Mouse (Mus musculus) gastrocnemius, adult 8-10 months (tissue): ENCODE measurements around the gene Mrc1. TPM values are rescaled to one million over a fixed set of nuclear protein-coding genes. Genes with fewer than 3 reads are reported as not detected.
A peak's percentile ranks its signal among the peaks of the same experiment; 100 is the strongest.

ENCODE experiments used
- DNase-seq, 2 experiments: peaks; one replicate each; pipeline ENCODE4 v3.0.0; 2022; ENCODE audit warnings: low spot score in 2 of 2
- microRNA-seq: library from miRNA; unstranded; fragments of <30 nt; microRNA quantifications from one replicate; pipeline ENCODE4 v1.2.0, GENCODE M21; 2022
- total RNA-seq, 4 experiments: library from RNA; stranded (reverse); gene quantifications; 2 replicates each; pipeline ENCODE4 v1.2.4; 2022

Mrc1 gene
- total RNA-seq, 4 experiments from 2014 or later = 2.8 to 7.1 (median 4.1) TPM

DNA sequence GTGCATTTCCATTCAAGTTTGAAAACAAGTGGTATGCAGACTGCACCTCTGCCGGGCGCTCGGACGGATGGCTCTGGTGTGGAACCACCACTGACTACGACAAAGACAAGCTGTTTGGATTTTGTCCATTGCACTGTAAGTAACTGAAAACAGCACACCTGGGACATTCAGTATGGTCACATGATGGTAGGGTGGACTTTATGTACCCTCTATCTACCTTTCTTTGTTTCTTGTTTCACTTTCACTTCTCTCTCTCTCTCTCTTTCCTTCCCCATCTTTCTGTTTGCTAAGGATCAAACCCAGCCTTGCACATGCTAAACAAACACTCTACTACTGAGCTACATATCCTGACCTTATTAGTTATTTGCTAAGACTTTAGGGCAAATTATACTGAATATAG is 15.0 kb downstream of the Mrc1 start:
- DNase-seq = no peak

DNA sequence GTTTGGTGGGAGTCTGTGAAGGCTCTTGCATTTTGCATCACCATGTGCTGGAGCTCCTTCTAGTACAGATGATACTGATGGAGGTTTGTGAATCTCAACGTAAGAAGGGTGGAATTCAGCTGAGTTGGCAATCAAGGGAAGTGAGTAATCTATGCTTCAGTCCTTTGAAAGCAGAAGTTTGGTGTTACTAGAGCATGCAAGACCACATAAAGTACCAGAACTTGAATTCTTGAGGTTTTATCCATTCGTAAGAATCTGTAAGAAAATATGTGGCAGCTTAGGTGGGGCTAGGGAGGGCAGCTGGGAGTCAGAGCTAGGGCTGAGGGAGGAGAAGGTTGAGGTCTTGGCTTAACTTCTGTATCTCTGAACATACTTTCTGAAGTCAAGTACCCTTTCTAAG is 15.5 kb downstream of the Mrc1 start:
- DNase-seq = no peak

DNA sequence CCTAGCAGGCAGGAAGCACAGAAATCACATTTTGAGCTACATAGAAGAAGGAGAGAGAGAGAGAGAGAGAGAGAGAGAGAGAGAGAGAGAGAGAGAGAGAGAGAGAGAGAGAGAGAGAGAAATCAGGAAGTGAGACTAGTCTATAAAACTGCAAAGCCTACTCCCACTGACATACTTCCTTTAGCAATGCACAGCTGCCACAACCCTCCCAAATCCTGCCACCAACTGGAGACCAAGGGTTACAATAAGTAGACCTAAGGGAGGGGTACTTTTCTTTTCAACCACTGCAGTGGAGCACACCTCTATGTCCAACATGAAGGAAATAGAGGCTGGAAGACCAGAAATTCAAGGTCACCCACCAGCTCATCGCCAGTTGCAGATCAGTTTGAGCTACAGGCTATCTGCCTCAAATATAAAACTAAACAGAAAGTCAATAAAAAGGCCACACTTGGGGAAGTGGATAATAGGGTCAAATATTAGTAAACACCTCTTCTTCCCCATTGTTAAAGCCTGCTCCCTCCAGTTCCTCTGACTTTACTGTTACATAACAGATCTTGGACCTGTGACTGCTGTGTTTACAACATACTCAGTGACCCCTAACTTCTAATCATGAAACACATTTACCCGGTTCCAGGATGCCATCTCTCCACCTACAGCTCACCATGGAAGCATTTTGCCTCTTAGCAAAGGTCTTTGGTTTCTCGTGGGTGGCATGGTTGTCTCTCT is 20.8 kb downstream of the Mrc1 start:
- no peak for DNase-seq

DNA sequence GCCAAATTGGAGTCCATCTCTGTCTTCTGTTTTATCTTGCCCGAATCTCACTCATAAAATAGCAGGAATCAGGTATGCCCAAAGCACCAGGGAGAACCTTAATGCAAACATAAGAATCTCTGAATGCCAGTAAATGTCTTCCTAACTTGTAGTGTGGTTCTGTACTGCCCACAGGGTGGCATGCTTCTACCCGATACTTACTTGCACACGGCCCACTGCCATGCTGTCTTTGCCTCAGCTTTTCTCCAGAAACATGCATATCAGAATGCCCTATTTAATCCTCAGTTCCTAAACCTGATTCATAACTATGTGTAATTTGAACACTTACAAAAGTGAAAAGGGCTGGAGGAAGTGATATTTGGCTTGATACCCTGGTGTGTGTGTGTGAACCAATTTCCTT is 22.7 kb downstream of the Mrc1 start:
- no peak for DNase-seq

DNA sequence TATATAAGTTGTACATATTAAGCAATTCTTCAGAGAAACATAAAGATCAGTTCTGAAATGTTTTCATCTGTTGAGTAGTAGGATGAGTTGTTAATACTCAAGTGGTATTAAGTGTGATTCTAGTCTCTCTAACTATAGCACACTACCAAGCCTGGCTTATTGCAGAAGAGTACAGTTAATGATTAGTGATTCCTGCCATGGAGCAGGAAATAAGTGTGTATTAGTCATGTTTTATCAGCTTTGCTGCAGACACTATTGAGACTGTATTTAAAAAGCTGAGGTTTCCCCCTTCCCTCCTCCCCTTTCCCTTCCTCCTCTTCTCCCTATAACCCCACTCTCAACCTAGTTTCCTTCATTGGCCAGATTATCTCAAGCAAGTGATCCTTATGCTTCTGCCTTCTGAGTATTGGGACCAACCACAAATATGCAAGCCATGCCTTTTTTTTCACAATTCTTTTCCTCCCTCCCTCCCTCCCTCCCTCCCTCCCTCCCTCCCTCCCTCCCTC is 29.2 kb downstream of the Mrc1 start:
- DNase-seq = no peak

DNA sequence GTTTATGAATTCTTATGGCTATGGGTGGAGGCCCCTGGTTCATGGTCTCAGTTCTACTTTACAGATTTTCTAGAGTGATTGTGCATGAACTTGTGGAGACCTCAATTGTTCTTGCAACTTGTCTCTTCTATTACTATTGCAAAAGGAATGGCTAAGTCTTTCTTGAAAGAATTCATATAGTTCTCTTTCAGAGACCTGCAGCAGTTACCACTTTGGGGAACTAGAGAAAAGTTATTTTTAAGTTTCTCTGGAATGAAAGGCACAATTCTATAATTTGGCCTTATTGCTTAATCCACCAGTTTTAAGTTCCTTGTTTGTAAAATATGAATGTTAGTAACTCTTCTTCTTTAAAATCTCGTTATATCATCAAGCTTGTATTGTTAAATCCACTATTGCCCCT is 32.9 kb downstream of the Mrc1 start:
- no peak for DNase-seq

DNA sequence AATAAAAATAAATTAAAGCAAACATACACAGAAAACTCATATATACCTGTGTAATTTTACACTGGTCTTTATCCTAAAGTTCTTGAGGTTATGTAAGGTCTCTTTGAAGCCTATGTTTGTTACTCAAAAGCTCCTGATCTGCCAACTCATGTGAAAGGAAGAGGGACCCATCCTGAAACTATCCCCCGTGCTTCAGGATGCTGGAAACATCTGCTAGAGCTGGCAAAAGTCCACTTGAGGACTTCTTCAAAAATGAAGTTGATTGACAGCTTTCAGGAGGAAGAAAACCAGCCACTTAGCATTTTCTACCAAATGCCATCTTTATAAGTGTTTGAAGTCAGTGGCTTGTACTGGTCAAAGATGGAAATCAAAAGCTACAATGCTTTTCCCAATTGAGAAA is 40.0 kb downstream of the Mrc1 start:
- DNase-seq = no peak

DNA sequence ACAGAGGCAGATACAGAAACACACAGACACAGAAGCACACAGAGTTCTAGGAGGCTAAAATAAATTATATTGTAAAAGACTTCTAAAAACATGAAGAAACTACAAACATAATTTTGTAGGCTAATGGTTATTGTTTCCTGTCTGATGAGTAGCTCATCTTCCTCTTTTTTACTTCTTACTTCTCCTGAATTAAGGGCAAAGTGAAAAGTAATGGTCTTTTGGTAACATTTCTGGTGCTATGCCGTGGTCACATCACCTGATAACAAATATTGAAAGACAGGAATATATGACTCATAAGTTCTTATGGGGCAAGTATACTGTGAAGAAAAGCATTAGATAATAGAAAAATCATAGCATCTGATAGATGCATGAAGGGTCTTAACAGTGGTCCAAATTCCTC is 42.9 kb downstream of the Mrc1 start:
- no peak for DNase-seq

DNA sequence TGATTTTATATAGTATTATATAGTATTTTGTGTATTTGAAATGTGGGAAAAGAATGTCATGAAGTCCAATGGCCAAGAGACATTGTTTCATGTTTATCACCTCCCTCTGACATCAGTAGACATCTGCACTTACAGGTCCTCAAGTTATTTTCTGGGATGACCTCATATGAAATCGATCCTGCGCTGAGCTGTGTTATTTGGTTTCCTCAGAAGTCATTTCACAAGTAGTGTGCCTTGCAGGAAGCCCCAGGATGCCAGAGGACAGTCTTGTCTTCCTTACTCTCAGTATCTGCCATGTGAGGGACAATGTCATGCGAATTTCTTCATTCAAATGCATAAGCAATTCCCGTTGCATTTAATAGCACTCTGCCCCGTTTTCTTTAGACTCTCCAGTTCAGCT is 46.6 kb downstream of the Mrc1 start:
- peak; percentile 18 to 28 for DNase-seq

DNA sequence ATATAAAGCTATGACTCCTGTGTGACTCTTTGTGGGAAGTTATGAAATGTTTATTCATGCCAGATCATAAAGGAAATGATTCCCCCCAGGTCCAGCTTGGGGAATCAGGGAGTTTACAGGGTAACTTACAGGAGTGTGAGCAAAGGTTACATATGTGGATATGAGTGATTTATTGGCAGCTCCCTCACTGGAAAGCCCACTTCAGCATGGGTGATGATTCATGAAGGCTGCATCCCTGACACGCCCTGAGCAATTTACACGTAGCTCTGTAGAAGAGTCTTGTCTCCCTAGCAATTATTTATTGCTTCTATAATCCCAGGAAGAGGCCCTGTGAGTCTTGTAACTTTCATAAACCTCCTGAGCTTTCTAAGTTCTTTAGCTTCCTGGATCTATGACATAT is 50.1 kb downstream of the Mrc1 start:
- no peak for DNase-seq

DNA sequence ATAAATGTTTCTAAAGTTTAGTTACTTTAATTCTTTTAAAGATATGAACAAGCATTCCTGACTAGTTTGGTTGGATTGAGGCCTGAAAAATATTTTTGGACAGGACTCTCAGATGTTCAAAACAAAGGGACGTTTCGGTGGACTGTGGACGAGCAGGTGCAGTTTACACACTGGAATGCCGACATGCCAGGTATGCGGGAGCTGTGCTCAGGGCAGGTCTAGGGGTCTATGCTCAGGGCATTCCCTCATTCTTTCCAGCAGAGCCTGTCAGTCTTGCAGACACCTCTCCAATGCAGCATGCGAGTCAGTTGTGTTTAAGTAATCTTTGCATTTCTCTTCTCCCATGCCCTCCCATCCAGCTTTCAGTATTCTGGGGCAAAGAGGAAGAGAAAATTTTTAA is 50.6 kb downstream of the Mrc1 start:
- DNase-seq = no peak

DNA sequence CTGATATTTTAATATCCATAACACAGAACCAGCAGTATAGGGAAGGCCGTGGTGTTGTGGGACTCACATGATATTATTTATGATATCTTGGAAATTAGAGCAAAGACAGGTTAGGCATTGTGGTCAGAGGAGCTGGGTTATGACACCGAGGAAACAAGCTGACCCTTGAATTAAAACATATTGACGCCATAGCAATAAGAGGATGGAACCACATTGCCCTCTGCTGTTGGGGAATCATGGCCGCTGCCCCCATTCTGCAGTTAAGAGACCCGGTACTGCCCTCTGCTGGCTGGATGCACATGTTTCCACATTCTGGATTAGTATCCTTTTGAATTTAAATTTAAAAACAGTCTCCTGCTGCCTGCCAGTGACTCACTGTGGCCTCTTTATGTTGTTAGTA is 66.1 kb downstream of the Mrc1 start:
- DNase-seq = peak; percentile 84 to 86

DNA sequence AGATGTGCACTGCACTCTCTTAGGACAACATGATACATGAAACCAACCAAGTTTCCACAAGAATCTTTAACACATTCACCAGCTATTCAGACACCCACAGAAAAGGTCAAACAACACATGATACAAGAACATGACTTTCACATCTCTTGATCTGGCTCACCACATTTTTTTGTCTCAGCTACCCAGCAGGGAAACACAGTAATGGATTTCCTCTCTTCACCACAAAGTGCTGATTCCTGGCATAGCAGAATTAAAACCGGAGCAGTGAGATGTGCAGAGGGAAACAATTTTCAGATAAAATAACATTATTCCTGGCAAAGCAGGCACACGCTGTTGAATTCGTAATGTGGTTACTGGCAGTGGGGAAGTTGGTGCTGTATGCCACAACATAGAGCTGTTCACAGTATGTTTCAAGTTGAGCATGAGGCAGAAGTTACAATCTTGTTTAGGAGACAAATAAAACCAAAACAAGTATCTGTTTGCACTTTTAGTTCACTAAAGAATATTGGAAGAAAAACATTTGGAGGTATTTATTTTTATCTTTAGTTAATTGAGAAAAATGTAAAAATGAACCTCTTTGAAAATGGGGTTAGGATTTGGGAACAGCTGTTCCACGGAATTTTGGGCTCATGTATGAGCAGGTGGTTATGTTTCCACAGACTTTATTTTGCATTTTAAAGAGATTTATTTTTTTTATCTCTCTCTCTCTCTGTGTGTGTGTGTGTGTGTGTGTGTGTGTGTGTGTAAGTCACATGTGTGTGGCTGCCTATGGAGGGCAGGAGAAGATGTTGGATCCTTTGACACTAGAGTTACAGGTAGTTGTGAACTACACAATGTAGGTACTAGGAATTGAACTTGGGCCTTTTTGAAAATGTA is 83.6 kb downstream of the Mrc1 start:
- no peak for DNase-seq

DNA sequence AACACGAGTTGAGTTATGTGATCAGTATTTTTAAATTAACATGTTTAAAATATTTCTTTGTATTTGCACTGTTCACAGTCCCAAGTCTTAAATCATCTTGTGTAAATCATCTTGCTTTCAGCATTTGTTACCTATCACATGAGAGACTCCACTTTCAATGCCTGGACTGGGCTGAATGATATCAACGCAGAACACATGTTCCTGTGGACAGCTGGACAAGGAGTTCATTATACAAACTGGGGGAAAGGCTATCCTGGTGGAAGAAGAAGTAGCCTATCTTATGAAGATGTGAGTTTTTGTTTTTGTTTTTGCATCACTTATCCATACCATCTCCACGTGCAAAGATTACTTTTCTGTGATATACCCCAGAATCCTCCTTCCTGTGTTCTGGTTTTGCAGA is 85.9 kb downstream of the Mrc1 start:
- DNase-seq = no peak

DNA sequence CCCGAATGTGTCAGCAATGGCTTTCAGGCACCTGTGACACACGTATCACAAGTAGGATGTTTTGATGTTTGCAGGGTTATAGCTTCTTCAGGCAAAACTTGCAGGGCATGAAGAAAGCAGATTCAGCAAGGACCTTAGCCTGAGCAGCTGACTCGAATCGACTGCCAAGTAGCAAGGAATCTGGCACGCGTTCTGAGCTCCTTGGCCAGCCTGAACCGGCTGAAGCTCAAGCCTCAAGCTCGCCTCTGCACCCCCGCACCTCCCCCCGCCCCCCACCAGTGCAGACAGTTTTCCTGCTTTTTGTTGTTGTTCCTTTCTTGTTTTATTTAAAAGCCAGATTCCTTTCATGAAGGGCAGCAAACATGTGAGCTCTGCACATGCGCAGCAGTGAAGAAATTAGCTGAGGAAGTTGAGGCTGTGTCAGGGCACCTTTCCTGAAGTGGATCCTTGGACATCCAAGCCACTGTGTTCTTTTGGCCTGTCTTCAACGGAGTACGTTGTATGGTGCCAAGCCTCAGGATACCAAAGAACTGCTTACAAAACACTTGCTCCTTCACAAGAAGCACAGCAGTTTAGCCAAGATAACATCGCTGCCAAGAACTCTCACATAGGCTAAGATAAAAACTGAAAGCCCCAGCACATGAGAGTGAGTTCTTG is 112.6 kb downstream of the Mrc1 start:
- DNase-seq = peak; percentile 54 to 77

DNA sequence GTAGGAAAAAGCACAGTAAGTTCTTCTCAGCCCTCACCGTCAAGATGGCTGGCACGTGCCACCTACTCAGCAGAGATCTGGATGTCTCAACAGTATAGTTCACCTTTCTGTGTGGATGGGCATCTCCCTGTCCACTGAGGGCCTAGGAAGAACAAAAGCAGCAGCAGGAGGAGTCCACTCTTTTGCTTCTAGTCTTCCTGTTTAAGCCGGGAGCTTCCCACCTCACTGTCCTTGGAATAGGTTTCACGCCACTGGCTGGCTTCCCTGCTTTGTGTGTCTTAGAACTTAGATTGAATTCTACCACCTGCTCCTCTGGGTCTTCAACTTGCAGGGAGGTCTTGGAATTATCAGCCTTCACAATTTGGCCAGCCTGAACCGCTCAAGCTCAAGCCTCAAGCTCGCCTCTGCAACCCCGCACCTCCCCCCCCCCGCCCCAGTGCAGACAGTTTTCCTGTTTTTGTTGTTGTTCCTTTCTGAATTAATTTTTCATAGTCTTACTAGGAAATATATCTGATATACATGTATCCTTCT is 113.2 kb downstream of the Mrc1 start:
- DNase-seq = peak in 1 of 2 experiments; percentile 3

Small RNA genes within 50 kb of the gene (microRNA-seq; reads per million reads assigned to microRNA genes)
- 18.3 reads per million, percentile 16 among the genes with 10 or more reads in this experiment for gene Mir511

Other genes starting within 250 kb of the Mrc1 start
- gene Hacd1, start 173.3 kb upstream of the Mrc1 start, total RNA-seq = 10 to 100 TPM; 53.0 to 75.7 (median 62.0) TPM
- gene Stam, start 155.3 kb upstream of the Mrc1 start, total RNA-seq = 10 to 100 TPM; 17.7 to 21.8 (median 19.9) TPM
- gene Tmem236, start 54.9 kb upstream of the Mrc1 start, total RNA-seq = under 1 TPM; 0.07 to 0.31 (median 0.20) TPM
- under 1 TPM in 1 of 4 experiments, not detected in 3; 0.19 TPM for gene Slc39a12, start 158.9 kb downstream of the Mrc1 start, total RNA-seq